Mouse (Mus musculus) MEL (cell line): ENCODE results near the gene Eif2b3. TPM values are rescaled to one million over a fixed set of nuclear protein-coding genes. Genes with fewer than 3 reads are reported as not detected.

Experiments
- DNase-seq: peaks from one replicate; pipeline ENCODE4 v3.0.0; 2011; ENCODE audit warnings: low read depth, low spot score
- H3K27ac ChIP-seq: 2 replicates; pipeline ENCODE4 v1.5.1; 2012; ENCODE audit warnings: low read depth, mild to moderate bottlenecking, control low read depth, low read length, moderate library complexity; ENCODE audit not compliant: control insufficient read depth
- H3K27me3 ChIP-seq, 2 experiments: fragments of 150-350 bp in 1 of 2; sonication (generic) in 1 of 2; 2 replicates each; pipeline ENCODE4 v1.6.1; 2012; ENCODE audit warnings: low read length in 2 of 2, mild to moderate bottlenecking in 2 of 2, improper control_type of control experiment in 1 of 2, moderate library complexity in 1 of 2; ENCODE audit not compliant: insufficient read depth in 2 of 2, control insufficient read depth in 1 of 2
- H3K36me3 ChIP-seq, 2 experiments: 2 replicates each; pipeline ENCODE4 v1.6.1; 2012 to 2014; ENCODE audit warnings: low read length in 2 of 2, improper control_type of control experiment in 1 of 2, inconsistent platforms in 1 of 2, mild to moderate bottlenecking in 1 of 2; ENCODE audit not compliant: insufficient read depth in 2 of 2, control insufficient read depth in 1 of 2
- H3K4me1 ChIP-seq, 2 experiments: fragments of 150-350 bp in 1 of 2; sonication (generic) in 1 of 2; 2 replicates each; pipeline ENCODE4 v1.6.1; 2012; ENCODE audit warnings: low read length in 2 of 2, improper control_type of control experiment in 1 of 2, mild to moderate bottlenecking in 1 of 2; ENCODE audit not compliant: insufficient read depth in 2 of 2, control insufficient read depth in 1 of 2
- H3K4me3 ChIP-seq, 2 experiments: fragments of 150-350 bp in 1 of 2; sonication (generic) in 1 of 2; 2 replicates each; pipeline ENCODE4 v1.5.1; 2012; ENCODE audit warnings: low read depth in 2 of 2, low read length in 2 of 2, mild to moderate bottlenecking in 2 of 2, moderate library complexity in 2 of 2, control low read depth in 1 of 2, improper control_type of control experiment in 1 of 2; ENCODE audit not compliant: control insufficient read depth in 1 of 2, insufficient read depth in 1 of 2
- H3K79me2 ChIP-seq: 2 replicates; pipeline ENCODE4 v1.6.1; 2012; ENCODE audit warnings: mild to moderate bottlenecking, low read length, moderate library complexity; ENCODE audit not compliant: control insufficient read depth, poor library complexity, insufficient read depth
- H3K9ac ChIP-seq: 2 replicates; pipeline ENCODE4 v1.6.1; 2012; ENCODE audit warnings: low read depth, mild to moderate bottlenecking, control low read depth, low read length, moderate library complexity; ENCODE audit not compliant: control insufficient read depth, poor library complexity, severe bottlenecking
- H3K9me3 ChIP-seq: fragments of 150-350 bp; sonication (generic); replicated peaks from 2 replicates; pipeline ENCODE4 v1.6.1; 2012; ENCODE audit warnings: mild to moderate bottlenecking, low read length, improper control_type of control experiment, moderate library complexity; ENCODE audit not compliant: insufficient read depth
- BHLHE40 ChIP-seq: IDR thresholded peaks from 2 replicates; pipeline ENCODE4 v1.6.1; 2012; ENCODE audit warnings: low read depth, mild to moderate bottlenecking, inconsistent platforms, low read length, improper control_type of control experiment, borderline replicate concordance
- CHD1 ChIP-seq: IDR thresholded peaks from 2 replicates; pipeline ENCODE4 v1.6.1; 2012; ENCODE audit warnings: low read depth, mild to moderate bottlenecking, inconsistent platforms, low read length, improper control_type of control experiment
- CHD2 ChIP-seq: IDR thresholded peaks from 2 replicates; pipeline ENCODE4 v1.6.1; 2011; ENCODE audit warnings: low read length, improper control_type of control experiment
- E2F4 ChIP-seq: IDR thresholded peaks from 2 replicates; pipeline ENCODE4 v1.6.1; 2011; ENCODE audit warnings: low read depth, low read length, improper control_type of control experiment, borderline replicate concordance
- ELF1 ChIP-seq: IDR thresholded peaks from 2 replicates; pipeline ENCODE4 v1.6.1; 2014; ENCODE audit warnings: low read depth, mild to moderate bottlenecking, inconsistent platforms, low read length, improper control_type of control experiment, moderate library complexity
- EP300 ChIP-seq, 2 experiments: IDR thresholded peaks; 2 replicates each; pipeline ENCODE4 v1.6.1; 2011; ENCODE audit warnings: improper control_type of control experiment in 2 of 2, low read length in 2 of 2, low read depth in 1 of 2, mild to moderate bottlenecking in 1 of 2
- HCFC1 ChIP-seq: IDR thresholded peaks from 2 replicates; pipeline ENCODE4 v1.6.1; 2012; ENCODE audit warnings: low read depth, mild to moderate bottlenecking, inconsistent platforms, low read length, improper control_type of control experiment, moderate library complexity
- KAT2A ChIP-seq: conservative IDR thresholded peaks from 2 replicates; pipeline ENCODE4 v1.6.1; 2012; ENCODE audit warnings: low read depth, low read length, improper control_type of control experiment, inconsistent platforms
- MAFK ChIP-seq: IDR thresholded peaks from 2 replicates; pipeline ENCODE4 v1.6.1; 2011; ENCODE audit warnings: low read depth, mild to moderate bottlenecking, low read length, improper control_type of control experiment, borderline replicate concordance
- MAZ ChIP-seq: IDR thresholded peaks from 2 replicates; pipeline ENCODE4 v1.6.1; 2012; ENCODE audit warnings: low read depth, mild to moderate bottlenecking, inconsistent platforms, low read length, improper control_type of control experiment
- MEF2A ChIP-seq: IDR thresholded peaks from 2 replicates; pipeline ENCODE4 v1.6.1; 2014; ENCODE audit warnings: low read depth, mild to moderate bottlenecking, inconsistent platforms, low read length, improper control_type of control experiment; ENCODE audit not compliant: poor library complexity, insufficient replicate concordance, severe bottlenecking; ENCODE audit errors: extremely low read depth
- MXI1 ChIP-seq: IDR thresholded peaks from 2 replicates; pipeline ENCODE4 v1.6.1; 2011; ENCODE audit warnings: mild to moderate bottlenecking, low read depth, low read length, improper control_type of control experiment
- MYB ChIP-seq: IDR thresholded peaks from 2 replicates; pipeline ENCODE4 v1.6.1; 2011; ENCODE audit warnings: mild to moderate bottlenecking, low read depth, low read length, improper control_type of control experiment
- MYC ChIP-seq: IDR thresholded peaks from 2 replicates; pipeline ENCODE4 v1.6.1; 2011; ENCODE audit warnings: low read depth, mild to moderate bottlenecking, low read length, improper control_type of control experiment, moderate library complexity
- POLR2AphosphoS5 ChIP-seq: IDR thresholded peaks from 2 replicates; pipeline ENCODE4 v1.6.1; 2012; ENCODE audit warnings: low read depth, borderline replicate concordance, mild to moderate bottlenecking, inconsistent platforms, low read length, moderate library complexity, mixed read lengths
- RAD21 ChIP-seq: IDR thresholded peaks from 2 replicates; pipeline ENCODE4 v1.6.1; 2011; ENCODE audit warnings: mild to moderate bottlenecking, low read depth, low read length, improper control_type of control experiment
- RCOR1 ChIP-seq: IDR thresholded peaks from 2 replicates; pipeline ENCODE4 v1.6.1; 2012; ENCODE audit warnings: low read depth, mild to moderate bottlenecking, inconsistent platforms, low read length, improper control_type of control experiment
- SIN3A ChIP-seq: IDR thresholded peaks from 2 replicates; pipeline ENCODE4 v1.6.1; 2012; ENCODE audit warnings: low read length, improper control_type of control experiment, inconsistent platforms
- SMC3 ChIP-seq: IDR thresholded peaks from 2 replicates; pipeline ENCODE4 v1.6.1; 2011; ENCODE audit warnings: low read depth, low read length, improper control_type of control experiment
- TBP ChIP-seq: IDR thresholded peaks from 2 replicates; pipeline ENCODE4 v1.8.0; 2011; ENCODE audit warnings: low read depth, low read length, improper control_type of control experiment
- USF1 ChIP-seq: IDR thresholded peaks from 2 replicates; pipeline ENCODE4 v1.6.1; 2014; ENCODE audit warnings: low read depth, mild to moderate bottlenecking, inconsistent platforms, low read length, improper control_type of control experiment, moderate library complexity
- USF2 ChIP-seq, 2 experiments: IDR thresholded peaks; 2 replicates each; pipeline ENCODE4 v1.6.1; 2011 to 2012; ENCODE audit warnings: improper control_type of control experiment in 2 of 2, low read length in 2 of 2, borderline replicate concordance in 1 of 2, inconsistent platforms in 1 of 2, low read depth in 1 of 2, mild to moderate bottlenecking in 1 of 2; ENCODE audit not compliant: insufficient read depth in 1 of 2
- ZMIZ1 ChIP-seq: IDR thresholded peaks from 2 replicates; pipeline ENCODE4 v1.6.1; 2012; ENCODE audit warnings: low read depth, mild to moderate bottlenecking, inconsistent platforms, low read length, improper control_type of control experiment, moderate library complexity
- ZNF384 ChIP-seq: IDR thresholded peaks from 2 replicates; pipeline ENCODE4 v1.6.1; 2012; ENCODE audit warnings: low read depth, mild to moderate bottlenecking, inconsistent platforms, low read length, improper control_type of control experiment
- polyA plus RNA-seq, 2 experiments: library from polyadenylated mRNA; stranded (reverse) in 1 of 2; unstranded in 1 of 2; fragments of >175 nt in 1 of 2; fragments of >200 nt in 1 of 2; gene quantifications; 2 replicates each; pipeline versions ENCODE4 v1.2.1 to v1.2.4; 2012; ENCODE audit warnings: low replicate concordance in 2 of 2, low read depth in 1 of 2; ENCODE audit not compliant: insufficient read length in 2 of 2, insufficient read depth in 1 of 2, missing spikeins in 1 of 2
- total RNA-seq: library from RNA; depleted of rRNA; stranded (reverse); fragments of 300-350 nt; gene quantifications from 2 replicates; pipeline ENCODE4 v1.2.3, GENCODE M21; 2012

Gene Eif2b3
- total and polyA plus RNA-seq, 3 experiments, result 77.5 to 79.3 TPM; not detected in 1

DNA sequence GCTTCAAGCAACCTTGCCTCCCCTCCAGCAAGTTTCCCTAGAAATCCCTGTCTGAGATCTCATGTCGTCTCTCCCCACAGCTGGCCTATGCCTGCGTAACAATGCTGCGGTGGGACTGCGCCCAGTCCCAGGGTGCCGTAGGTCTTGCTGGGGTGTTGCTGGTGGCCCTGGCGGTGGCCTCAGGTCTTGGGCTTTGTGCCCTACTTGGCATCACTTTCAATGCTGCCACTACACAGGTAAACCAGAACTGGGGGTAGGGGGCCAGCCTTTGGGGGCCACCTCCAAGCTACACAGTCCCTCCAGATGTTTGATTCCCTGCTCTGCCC, 89.3 kb downstream of the Eif2b3 start:
- no peak overlapping the region for H3K9ac ChIP-seq
- H3K79me2 ChIP-seq, result no peaks in the 10 kb centered on the region
- H3K4me1 ChIP-seq, result no peaks in the 10 kb centered on the region
- H3K27ac ChIP-seq, result no peak overlapping the region
- no peak for DNase-seq
- TF ChIP-seq CHD1 (no peak), ELF1 (no peak), E2F4 (no peak), MYC (no peak)
- no peak overlapping the region for H3K4me3 ChIP-seq
- no peaks in the 10 kb centered on the region for H3K27me3 ChIP-seq
- H3K9me3 ChIP-seq, result no peaks in the 10 kb centered on the region
- no peaks in the 10 kb centered on the region for H3K36me3 ChIP-seq

GRCm38 (mm10) chr4:117109330-117109729, 90.1 kb downstream of the Eif2b3 start:
- Histone ChIP-seq H3K36me3 (no peaks in the 10 kb centered on the region), H3K27ac (no peak overlapping the region), H3K4me3 (no peak overlapping the region), H3K9me3 (no peaks in the 10 kb centered on the region), H3K4me1 (no peaks in the 10 kb centered on the region), H3K79me2 (no peaks in the 10 kb centered on the region), H3K27me3 (no peaks in the 10 kb centered on the region), H3K9ac (no peak overlapping the region)
- TF ChIP-seq KAT2A, result no peak
- TF ChIP-seq TBP, result no peak
- no peak for TF ChIP-seq RCOR1
- TF ChIP-seq POLR2AphosphoS5, result no peak
- no peak for TF ChIP-seq MAZ
- no peak for TF ChIP-seq CHD2
- TF ChIP-seq SMC3, result no peak
- TF ChIP-seq BHLHE40, result no peak
- no peak for TF ChIP-seq ZMIZ1
- TF ChIP-seq ZNF384, result no peak
- no peak for TF ChIP-seq USF2 (IDR thresholded peaks at IDR 0.05; ENCODE audit: borderline replicate concordance in 1 of 2, insufficient read depth in 1 of 2, low read depth in 1 of 2, low read length in 2 of 2)
- no peak for TF ChIP-seq MEF2A
- no peak for TF ChIP-seq MXI1
- TF ChIP-seq EP300 (IDR thresholded peaks at IDR 0.05; ENCODE audit: low read depth in 1 of 2, low read length in 2 of 2), result no peak
- TF ChIP-seq MYB, result no peak
- no peak for TF ChIP-seq HCFC1
- no peak for TF ChIP-seq MAFK
- TF ChIP-seq USF1, result no peak
- TF ChIP-seq RAD21, result no peak
- no peak for TF ChIP-seq SIN3A
- no peak for DNase-seq
